Mouse (Mus musculus): ENCODE results near the gene Pdgfb.

Gene Pdgfb

DNA sequence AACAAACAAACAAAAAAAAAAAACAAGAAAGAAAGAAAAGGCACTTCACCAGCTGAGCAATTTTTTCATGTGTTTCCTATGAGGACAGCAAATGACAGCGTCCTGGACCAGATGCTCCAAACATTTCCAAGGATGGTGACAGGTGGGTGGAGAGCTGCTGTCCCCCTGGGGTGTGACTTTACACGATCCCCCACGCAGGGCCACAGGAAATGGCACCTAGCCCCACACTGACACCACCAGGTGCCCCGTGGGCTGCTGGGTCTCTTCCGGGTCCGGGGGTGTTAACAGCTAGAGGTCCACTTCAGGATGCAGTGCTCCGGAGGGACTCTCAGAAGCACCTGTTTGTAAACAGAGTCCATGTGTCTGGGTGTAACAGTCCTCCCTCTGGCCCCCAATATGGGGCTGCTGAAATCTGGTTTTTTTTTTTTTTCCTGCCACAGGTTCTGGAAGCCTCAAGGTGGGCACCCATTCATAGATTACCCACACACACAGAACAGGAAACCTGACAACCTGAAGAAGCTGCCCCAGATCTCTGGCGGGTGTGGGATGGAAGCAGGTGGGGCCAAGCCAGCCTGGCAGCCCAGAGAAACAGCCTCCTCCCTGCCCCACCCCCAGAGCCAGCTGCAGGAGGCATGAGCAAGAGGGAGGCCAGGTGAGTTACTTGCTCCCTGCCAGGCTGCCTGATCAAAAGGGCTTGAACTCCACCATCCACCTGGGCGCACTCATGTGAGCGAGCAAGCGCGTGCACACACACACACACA, 5.2 kb downstream of the Pdgfb start:
- no peak for DNase-seq (ENCODE audit: low spot score)

- DNase-seq (ENCODE audit: low spot score), result no peak
These were observed 6.3 kb downstream of the Pdgfb start for GRCm38 (mm10) chr15:80008461-80008860.

DNA sequence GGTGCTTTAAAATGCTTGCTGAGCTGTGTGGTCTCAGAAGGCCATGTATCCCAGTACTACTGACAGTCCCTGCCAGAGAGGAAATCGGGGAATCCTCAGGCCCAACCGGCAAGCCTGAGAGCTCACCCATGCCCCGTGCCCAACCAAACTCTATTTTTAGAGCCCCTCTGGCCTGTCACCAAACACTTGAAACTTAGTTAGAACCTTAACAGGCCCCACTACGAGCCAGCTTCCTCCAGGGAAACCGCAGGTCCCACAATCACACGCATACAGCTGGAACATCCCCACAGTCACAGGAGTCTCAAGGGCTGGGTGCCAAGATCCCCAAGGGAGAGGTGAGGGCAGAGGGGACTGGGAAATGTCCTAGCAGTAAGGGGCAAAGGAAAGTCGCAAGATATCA, 8.6 kb downstream of the Pdgfb start:
- DNase-seq (ENCODE audit: low spot score), result no peak

GRCm38 (mm10) chr15:80005436-80005835, 9.3 kb downstream of the Pdgfb start:
- no peak for DNase-seq (ENCODE audit: low spot score)

DNA sequence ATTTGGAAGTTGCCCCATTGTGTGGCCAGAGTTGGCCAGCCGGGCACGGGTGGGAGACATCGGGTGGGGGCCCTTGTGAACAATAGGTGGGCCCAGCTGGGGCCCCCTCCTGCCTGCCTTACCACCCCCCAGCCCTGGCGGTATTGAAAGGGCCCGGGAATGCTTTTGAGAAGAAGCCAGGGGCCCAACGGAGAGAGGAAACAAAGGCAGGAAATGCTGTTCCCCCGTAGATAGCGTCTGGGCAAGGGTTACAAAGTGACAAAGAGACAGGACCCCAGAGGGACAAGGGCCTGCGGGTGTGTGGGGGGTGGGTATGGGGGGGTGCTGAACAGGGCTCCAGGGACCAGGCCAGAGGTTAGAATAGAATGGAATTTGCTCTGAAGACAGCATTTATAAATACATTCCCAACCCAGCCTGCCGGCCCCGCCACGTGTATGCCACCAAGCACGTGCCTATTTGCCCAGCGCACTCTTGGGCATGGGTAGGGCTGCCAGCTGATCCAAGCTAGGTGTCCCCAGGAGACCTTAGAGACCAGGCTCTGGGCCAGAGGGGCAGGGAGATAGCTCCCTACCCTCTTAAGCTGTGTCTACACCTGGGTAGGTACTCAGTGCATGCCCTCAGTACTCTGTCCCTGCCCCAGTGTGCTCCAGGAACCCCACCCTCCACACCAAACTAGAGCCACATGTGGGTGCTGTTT, 10.0 kb downstream of the Pdgfb start:
- no peak for DNase-seq (ENCODE audit: low spot score)

GRCm38 (mm10) chr15:80003581-80003980, 11.2 kb downstream of the Pdgfb start:
- DNase-seq (ENCODE audit: low spot score), result no peak

GRCm38 (mm10) chr15:80001601-80002000, 13.2 kb downstream of the Pdgfb start:
- no peak for DNase-seq (ENCODE audit: low spot score)

DNA sequence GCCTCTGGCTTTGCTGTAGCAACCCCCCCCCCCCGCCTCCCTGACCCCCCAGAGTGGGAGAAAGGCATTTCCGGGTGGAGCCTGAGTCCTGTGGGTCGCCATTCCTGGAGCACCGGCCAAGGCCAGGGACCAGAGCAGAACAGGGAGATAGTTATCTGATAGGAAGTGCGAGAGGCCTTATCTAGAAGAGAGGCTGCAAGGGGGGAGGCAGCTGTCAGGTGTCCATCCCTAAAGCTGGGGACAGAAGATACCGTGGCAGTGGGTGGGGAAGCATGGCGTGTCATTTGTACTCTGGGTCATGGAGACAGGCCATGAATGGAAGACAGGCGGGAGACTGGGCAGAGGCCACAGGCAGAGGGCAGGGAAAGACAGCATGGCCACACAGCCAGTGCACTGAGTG, 14.1 kb downstream of the Pdgfb start:
- DNase-seq (ENCODE audit: low spot score), result no peak

- no peak for DNase-seq (ENCODE audit: low spot score)
These were observed 16.8 kb downstream of the Pdgfb start for GRCm38 (mm10) chr15:79997988-79998387.

DNA sequence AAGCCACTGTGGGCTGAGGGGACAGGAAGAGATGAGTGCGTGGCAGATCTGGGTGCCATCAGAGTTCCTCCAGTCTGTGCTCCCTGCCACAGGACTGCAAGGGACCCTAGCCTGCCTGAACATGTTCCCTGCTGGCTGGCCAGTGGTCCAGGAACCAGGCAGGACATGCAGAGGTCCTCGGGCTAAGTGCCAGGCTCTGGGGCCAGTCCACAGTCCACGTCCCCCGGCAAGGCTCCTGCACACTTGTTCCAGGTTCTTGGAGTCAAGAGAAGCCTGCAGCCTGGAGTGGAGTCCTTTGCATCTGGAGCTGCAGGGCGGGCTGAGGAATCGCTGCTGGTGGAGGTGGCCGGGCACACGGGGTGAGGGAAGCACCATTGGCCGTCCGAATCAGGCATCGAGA, 18.0 kb downstream of the Pdgfb start:
- no peak for DNase-seq (ENCODE audit: low spot score)

DNA sequence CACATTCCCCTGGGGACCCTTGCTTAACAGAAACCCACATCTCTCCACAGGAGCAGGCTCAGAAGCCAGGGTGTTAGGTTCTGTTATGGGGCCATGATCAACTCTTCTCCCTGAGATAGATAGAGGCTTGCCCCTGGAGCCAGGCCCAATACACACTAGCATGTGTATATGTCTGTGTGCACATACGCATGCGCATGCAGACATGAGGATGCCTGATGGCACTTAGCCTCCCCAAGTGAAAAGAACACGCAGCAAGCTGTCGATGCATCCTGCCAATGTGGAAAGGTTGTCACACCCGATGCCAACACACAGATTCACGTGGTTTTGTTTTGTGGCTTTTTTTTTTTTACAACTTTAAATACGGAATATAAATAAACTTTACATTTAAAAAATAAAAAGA, 19.2 kb downstream of the Pdgfb start:
- DNase-seq (ENCODE audit: low spot score), result no peak

DNA sequence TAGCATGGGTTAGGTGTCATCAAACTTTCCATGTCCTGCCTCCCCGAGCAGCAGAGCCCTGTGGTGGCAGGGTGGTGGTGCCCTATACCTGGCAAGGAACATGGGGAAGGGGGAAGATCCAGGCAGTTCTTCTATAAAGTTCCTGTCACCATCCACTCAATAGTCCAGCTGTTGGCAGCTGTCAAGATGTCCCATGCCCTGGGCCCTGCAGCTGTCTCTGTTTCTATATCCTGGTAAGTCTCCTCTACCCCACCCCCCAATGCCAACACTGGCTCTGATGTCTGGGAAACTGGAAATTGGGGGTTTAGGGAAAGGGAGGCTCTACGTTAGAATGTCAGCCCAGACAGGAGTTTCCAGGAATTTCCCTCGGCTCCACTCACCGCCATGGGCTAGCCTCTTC, 20.2 kb downstream of the Pdgfb start:
- DNase-seq (ENCODE audit: low spot score), result no peak

- DNase-seq (ENCODE audit: low spot score), result no peak
These were observed 28.6 kb downstream of the Pdgfb start for GRCm38 (mm10) chr15:79986182-79986581.

DNA sequence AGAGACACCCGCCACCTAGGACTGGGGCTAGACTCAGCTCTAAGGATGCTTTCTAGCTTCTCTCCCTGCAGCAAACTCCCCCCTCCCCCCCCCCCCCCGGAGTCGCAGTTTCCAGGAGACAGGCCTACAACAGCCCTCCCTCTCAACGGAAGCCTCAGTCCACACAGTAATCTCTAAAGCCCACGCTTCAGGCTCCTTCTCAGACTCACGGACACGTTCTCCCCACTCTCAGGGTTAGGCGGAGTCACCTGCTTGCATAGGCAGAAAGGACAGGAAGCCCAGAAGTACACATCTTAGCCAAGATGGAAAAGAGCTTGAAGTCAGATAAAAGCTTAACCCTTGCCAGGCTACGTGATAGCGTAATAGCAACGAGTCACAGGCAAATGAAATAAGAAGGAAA, 29.3 kb downstream of the Pdgfb start:
- no peak for DNase-seq (ENCODE audit: low spot score)

- no peak for DNase-seq (ENCODE audit: low spot score)
These were observed 30.6 kb downstream of the Pdgfb start for GRCm38 (mm10) chr15:79984152-79984551.

GRCm38 (mm10) chr15:79980716-79981115, 34.1 kb downstream of the Pdgfb start:
- DNase-seq (ENCODE audit: low spot score), result no peak

DNA sequence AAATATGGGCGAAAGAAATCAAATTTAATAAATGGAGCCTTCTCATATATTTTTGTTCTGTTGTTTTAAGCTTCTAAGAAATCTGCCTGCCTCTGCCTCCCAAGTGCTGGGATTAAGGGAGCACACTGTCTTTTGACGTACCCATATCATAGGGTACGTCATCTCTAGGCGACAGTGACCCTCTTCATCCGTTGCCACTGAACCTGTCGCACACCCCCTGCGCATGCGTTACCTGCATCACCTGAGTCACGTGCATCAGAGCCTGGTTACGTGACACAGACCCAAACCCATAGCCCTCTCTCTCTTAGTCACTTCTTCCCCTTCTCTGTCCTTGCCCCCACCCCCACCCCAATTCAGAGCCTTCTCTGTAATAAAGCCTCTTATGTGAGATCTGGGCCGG, 42.6 kb downstream of the Pdgfb start:
- DNase-seq (ENCODE audit: low spot score), result no peak

GRCm38 (mm10) chr15:79970940-79971339, 43.8 kb downstream of the Pdgfb start, which contains the start of gene Cbx7:
Cbx7 (minus strand) TSS chr15:79971119.
- DNase-seq (ENCODE audit: low spot score), result no peak

GRCm38 (mm10) chr15:79970491-79970890, 44.3 kb downstream of the Pdgfb start:
- DNase-seq (ENCODE audit: low spot score), result no peak

- DNase-seq (ENCODE audit: low spot score), result no peak
These were observed 47.4 kb downstream of the Pdgfb start for GRCm38 (mm10) chr15:79967346-79967745.

- DNase-seq (ENCODE audit: low spot score), result no peak
These were observed 50.4 kb downstream of the Pdgfb start for GRCm38 (mm10) chr15:79964376-79964775.

DNA sequence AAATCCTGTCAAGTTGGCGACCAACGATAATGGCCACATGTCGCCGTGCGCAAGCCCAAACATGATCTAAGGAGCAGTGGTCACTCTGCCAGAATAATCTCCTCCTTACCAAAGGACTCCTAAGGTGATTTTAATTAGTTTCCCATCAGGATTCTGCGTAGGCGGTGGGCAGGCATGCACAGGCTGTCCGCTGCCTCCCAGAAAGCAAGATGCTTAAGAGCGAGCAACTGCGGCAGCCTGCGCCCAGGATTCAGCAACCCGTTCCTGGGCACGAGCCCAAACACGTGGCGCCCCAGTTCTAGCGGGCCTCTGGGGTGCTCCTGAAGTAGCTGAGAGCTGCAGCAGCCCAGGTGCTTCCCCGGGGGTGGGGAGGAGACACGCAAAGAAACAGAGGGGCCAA, 52.1 kb downstream of the Pdgfb start:
- DNase-seq (ENCODE audit: low spot score), result no peak

DNA sequence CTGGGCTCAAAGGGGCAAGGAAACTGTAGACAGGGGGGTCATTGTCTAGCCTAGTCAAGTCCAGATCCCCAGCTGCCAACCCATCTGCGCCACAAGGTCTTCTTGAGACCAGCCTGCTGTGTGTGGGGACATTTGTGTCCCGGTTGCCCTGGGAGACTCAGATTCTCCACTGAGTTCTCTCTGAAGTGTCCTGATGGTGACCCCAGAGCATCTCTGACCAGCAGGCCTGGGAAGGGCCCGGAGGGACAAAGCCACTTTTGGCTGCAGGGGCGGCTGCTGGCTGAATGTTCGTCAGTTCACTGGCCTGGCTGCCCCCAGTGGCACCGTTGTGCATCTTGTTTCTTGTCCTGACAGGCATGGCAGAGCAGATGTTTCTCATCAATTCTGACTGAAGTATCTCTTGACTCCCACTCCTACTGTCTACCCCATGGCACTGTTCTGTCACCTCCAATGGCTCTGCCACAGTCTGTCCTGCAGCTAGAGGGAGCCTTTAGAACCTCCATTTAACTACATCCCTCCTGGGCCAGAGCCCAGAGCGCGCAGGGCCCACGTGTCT, 53.3 kb downstream of the Pdgfb start:
- no peak for DNase-seq (ENCODE audit: low spot score)
